Mouse (Mus musculus) ES-Bruce4 (cell line): ENCODE results near the gene Pygo1. TPM values are rescaled to one million over a fixed set of nuclear protein-coding genes. Genes with fewer than 3 reads are reported as not detected.

Experiments used
- H3K27ac ChIP-seq: 2 replicates; pipeline ENCODE4 v1.5.1; 2012; ENCODE audit warnings: low read length, inconsistent platforms; ENCODE audit not compliant: insufficient read depth
- H3K27me3 ChIP-seq: 2 replicates; pipeline ENCODE4 v1.6.1; 2012; ENCODE audit warnings: mild to moderate bottlenecking, low read length, inconsistent platforms; ENCODE audit not compliant: control insufficient read depth, poor library complexity, insufficient read depth, severe bottlenecking
- H3K36me3 ChIP-seq: 2 replicates; pipeline ENCODE4 v1.6.1; 2012; ENCODE audit warnings: inconsistent platforms, mild to moderate bottlenecking, low read length, moderate library complexity; ENCODE audit not compliant: control insufficient read depth, poor library complexity, insufficient read depth, severe bottlenecking
- H3K4me1 ChIP-seq: one replicate; pipeline ENCODE4 v1.8.1; 2011; ENCODE audit warnings: low read length; ENCODE audit not compliant: control insufficient read depth, insufficient read depth
- H3K4me3 ChIP-seq: 2 replicates; pipeline ENCODE4 v1.5.1; 2011; ENCODE audit warnings: low read depth, mild to moderate bottlenecking, low read length
- H3K9ac ChIP-seq: 2 replicates; pipeline ENCODE4 v1.6.1; 2012; ENCODE audit warnings: low read depth, mild to moderate bottlenecking, inconsistent platforms; ENCODE audit not compliant: poor library complexity, severe bottlenecking
- H3K9me3 ChIP-seq: replicated peaks from 2 replicates; pipeline ENCODE4 v1.6.1; 2012; ENCODE audit warnings: mild to moderate bottlenecking, low read length, inconsistent platforms; ENCODE audit not compliant: control insufficient read depth, poor library complexity, insufficient read depth, severe bottlenecking
- CTCF ChIP-seq: IDR thresholded peaks from one replicate; pipeline ENCODE4 v1.8.1; 2011; ENCODE audit warnings: low read depth, low read length
- EP300 ChIP-seq: IDR thresholded peaks from 2 replicates; pipeline ENCODE4 v1.6.1; 2011; ENCODE audit warnings: low read depth, low read length; ENCODE audit not compliant: insufficient read depth
- POLR2A ChIP-seq: IDR thresholded peaks from one replicate; pipeline ENCODE4 v1.8.1; 2011; ENCODE audit warnings: low read length; ENCODE audit not compliant: insufficient read depth
- polyA plus RNA-seq: library from polyadenylated mRNA; stranded (reverse); fragments of >200 nt; gene quantifications from 2 replicates; pipeline ENCODE4 v1.2.4, GENCODE M21; 2011; ENCODE audit warnings: low read depth; ENCODE audit not compliant: missing spikeins, insufficient read depth, insufficient read length

Gene Pygo1
- polyA plus RNA-seq, 1 experiment = 1.3 TPM

- no peaks in the 10 kb centered on the region for H3K27me3 ChIP-seq
- TF ChIP-seq POLR2A (no peak), EP300 (no peak), CTCF (no peak)
- H3K36me3 ChIP-seq = no peaks in the 10 kb centered on the region
- no peaks in the 10 kb centered on the region for H3K4me1 ChIP-seq
- H3K9ac ChIP-seq = no peak overlapping the region
- H3K27ac ChIP-seq = no peak overlapping the region
- no peak overlapping the region for H3K4me3 ChIP-seq
- no peaks in the 10 kb centered on the region for H3K9me3 ChIP-seq
Measured at GRCm38 (mm10) chr9:72902057-72902456, 23.4 kb upstream of the Pygo1 start.

GRCm38 (mm10) chr9:72902611-72903010 is 22.8 kb upstream of the Pygo1 start:
- Histone ChIP-seq H3K4me3 (no peak overlapping the region), H3K27ac (no peak overlapping the region), H3K9ac (no peak overlapping the region), H3K9me3 (no peaks in the 10 kb centered on the region), H3K4me1 (peaks cover 1% of the 10 kb centered on the region), H3K27me3 (no peaks in the 10 kb centered on the region), H3K36me3 (no peaks in the 10 kb centered on the region)
- TF ChIP-seq CTCF (no peak), EP300 (no peak), POLR2A (no peak)

- Histone ChIP-seq H3K27me3 (no peaks in the 10 kb centered on the region), H3K4me1 (peaks cover 8% of the 10 kb centered on the region), H3K9ac (no peak overlapping the region), H3K27ac (no peak overlapping the region), H3K36me3 (no peaks in the 10 kb centered on the region), H3K4me3 (no peak overlapping the region), H3K9me3 (no peaks in the 10 kb centered on the region)
- TF ChIP-seq CTCF (no peak), EP300 (no peak), POLR2A (no peak)
Measured at GRCm38 (mm10) chr9:72906693-72907103, 18.7 kb upstream of the Pygo1 start.

- Histone ChIP-seq H3K9ac (no peak overlapping the region), H3K9me3 (no peaks in the 10 kb centered on the region), H3K4me3 (no peak overlapping the region), H3K36me3 (no peaks in the 10 kb centered on the region), H3K27ac (no peak overlapping the region), H3K27me3 (no peaks in the 10 kb centered on the region), H3K4me1 (peaks cover 8% of the 10 kb centered on the region)
- TF ChIP-seq EP300 (no peak), POLR2A (no peak), CTCF (peak; percentile 3)
Measured at GRCm38 (mm10) chr9:72911381-72911780, 14.1 kb upstream of the Pygo1 start.

GRCm38 (mm10) chr9:72913551-72913950 is 11.9 kb upstream of the Pygo1 start:
- no peak overlapping the region for H3K27ac ChIP-seq
- no peaks in the 10 kb centered on the region for H3K27me3 ChIP-seq
- H3K4me1 ChIP-seq = peaks cover 4% of the 10 kb centered on the region
- no peak for TF ChIP-seq CTCF
- no peak for TF ChIP-seq POLR2A
- TF ChIP-seq EP300 = no peak
- H3K9ac ChIP-seq = no peak overlapping the region
- H3K36me3 ChIP-seq = no peaks in the 10 kb centered on the region
- H3K4me3 ChIP-seq = no peak overlapping the region
- H3K9me3 ChIP-seq = no peaks in the 10 kb centered on the region

- H3K27ac ChIP-seq = no peak overlapping the region
- TF ChIP-seq EP300 = no peak
- TF ChIP-seq POLR2A = no peak
- TF ChIP-seq CTCF = no peak
- H3K27me3 ChIP-seq = no peaks in the 10 kb centered on the region
- no peaks in the 10 kb centered on the region for H3K4me1 ChIP-seq
- H3K9me3 ChIP-seq = no peaks in the 10 kb centered on the region
- H3K9ac ChIP-seq = no peak overlapping the region
- no peaks in the 10 kb centered on the region for H3K36me3 ChIP-seq
- H3K4me3 ChIP-seq = no peak overlapping the region
Measured at GRCm38 (mm10) chr9:72915728-72916127, 9.7 kb upstream of the Pygo1 start.
